Mouse (Mus musculus) cerebellum, adult 8-10 months (tissue): ENCODE measurements around the gene Nek3.

ENCODE experiments used
- DNase-seq: peaks from one replicate; pipeline ENCODE4 v3.0.0; 2022

Gene Nek3

DNA sequence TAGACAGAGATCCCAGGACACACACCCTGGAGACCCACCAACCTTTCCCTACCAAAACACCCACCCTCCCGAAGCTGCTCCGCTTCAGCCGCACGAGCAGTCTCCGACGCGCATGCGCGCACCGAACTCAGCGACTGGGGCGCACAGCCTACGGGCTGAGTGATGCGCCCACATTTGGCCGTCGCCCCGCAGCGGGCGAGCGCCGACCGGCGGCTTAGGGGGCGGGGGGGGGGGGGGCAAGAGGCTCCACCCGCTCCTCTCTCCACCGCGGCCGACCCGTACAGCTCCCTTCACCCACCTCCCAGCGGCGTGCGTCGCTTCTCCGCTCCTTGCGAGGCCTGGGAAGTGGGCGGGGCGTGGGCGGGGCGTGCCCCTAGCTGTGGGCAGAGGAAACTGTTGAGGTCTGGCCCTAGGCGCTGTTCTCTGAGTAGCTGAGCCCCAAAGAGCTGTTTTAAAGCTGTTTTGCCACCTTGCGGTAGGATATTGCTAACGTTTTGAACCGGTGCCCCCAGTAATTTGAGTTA is at the start of gene Nek3:
Gene Nek3, minus strand, starts transcription at position 356 of the 524 bp plus-strand sequence.
- peak; percentile 76 for DNase-seq

DNA sequence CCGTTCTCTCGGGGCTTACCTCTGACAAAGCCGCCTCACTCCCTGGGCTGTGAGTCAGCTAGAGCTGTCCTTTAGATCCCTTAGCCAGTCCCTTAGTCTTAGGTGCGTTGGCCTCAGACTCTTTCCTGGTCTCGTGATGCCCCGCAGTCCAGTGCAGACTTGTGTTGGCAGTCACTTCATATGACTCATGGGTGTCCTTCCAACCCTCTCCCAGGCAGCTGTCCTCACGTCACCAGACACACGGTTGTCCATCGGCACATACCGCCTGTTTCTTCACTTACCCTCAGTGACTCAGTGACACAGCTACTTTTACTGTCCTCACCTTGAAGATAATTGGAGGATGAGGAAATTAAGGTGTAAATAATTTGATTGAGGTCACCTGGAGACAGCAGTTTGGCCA is 48.6 kb upstream of the Nek3 start:
- DNase-seq = no peak

DNA sequence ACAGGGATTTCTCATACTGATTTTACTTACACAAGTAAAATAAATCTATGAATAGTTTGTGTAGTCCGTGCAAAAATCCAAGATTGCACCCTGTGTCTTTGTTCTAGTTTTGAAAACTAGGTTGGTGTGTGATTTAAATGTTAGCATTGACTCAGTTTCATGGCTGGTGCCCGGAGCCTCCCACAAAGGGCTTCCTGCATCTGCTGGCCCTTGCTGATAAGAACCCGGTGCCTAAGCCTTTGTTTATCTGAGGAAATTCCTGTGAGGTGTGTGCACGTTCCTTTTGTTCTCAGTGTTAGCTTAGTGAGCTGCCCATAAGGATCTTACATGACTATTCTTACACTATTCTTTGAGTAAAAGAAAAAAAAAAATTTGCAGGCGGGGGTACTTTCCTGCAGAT is 42.8 kb upstream of the Nek3 start:
- no peak for DNase-seq

DNA sequence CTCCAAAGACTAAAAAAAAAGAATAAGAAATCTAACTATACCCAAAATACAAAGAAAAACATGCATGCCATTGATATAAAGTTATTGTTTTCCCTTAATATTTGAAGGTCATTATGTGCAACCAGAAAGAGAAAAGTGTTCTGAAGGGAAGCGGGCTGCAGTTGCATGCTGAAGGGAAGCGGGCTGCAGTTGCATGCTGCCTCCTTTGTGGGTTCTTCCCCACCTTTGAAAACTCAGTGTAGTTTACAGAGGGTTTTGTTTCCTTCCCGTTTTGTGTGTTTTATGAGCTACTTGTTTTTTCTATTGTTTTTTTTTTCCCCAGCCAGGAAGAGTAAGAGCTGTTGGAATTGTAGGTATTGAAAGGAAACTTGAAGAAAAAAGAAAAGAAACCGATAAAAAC is 41.3 kb upstream of the Nek3 start:
- no peak for DNase-seq

DNA sequence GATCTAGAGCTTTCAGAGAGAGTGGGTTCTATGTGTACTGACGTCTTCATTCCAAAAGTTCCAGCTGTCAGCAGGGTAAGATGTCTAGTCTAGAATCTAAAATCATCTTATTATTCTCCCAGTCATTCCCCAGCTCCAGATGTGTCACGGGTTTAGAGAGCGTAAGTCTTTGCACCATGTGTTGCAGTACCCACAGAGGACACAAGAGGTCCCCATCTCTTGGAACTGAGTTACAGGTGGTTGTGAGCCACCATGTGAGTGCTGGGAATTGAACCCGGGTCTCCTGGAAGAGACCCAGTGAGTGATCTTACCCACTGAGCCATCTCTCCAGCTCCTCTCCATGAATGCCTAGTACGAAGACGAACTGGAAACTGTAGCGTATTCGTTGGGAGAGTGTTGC is 33.2 kb upstream of the Nek3 start:
- no peak for DNase-seq

DNA sequence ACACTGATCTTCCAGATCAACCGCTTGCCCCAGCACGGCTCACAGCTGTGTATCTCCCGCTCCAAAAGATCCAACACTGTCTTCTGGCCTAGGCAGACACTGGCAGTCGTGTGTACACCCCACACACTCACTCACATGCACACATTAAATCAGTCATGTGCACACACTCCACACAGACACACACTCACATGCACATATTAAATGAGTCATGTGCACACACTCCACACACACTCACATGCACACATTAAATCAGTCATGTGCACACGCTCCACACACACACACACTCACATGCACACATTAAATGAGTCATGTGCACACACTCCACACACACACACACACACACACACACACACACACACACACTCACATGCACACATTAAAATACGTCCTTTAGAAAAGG is 31.7 kb upstream of the Nek3 start:
- DNase-seq = no peak

DNA sequence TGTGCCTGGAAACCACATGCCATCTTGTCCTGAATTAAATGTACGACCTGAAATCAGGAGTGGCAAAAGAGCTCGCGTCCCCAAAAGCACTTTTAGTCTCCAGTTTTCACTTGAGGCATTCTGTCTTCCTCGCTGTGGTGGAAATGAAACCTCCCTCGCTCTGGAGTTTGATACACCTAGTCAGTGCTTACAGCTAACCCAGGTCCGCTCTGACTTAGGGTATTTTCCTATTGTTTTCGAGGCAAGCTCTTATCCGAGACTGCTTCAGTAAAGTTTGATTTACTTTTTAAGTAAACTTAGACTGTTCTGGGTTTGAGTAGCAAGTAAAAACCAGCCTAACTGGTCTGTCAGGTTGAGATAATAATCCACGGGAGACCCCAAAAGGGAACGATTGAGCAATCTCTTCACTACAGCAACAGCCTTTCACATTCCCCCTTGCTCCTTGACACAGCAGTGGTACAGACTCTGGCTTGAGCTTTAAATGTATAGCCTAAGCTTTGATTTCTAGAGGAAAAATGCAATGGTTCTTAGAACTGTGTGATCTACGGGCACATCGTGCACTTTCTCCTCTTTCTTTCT is 27.3 kb upstream of the Nek3 start:
- no peak for DNase-seq

DNA sequence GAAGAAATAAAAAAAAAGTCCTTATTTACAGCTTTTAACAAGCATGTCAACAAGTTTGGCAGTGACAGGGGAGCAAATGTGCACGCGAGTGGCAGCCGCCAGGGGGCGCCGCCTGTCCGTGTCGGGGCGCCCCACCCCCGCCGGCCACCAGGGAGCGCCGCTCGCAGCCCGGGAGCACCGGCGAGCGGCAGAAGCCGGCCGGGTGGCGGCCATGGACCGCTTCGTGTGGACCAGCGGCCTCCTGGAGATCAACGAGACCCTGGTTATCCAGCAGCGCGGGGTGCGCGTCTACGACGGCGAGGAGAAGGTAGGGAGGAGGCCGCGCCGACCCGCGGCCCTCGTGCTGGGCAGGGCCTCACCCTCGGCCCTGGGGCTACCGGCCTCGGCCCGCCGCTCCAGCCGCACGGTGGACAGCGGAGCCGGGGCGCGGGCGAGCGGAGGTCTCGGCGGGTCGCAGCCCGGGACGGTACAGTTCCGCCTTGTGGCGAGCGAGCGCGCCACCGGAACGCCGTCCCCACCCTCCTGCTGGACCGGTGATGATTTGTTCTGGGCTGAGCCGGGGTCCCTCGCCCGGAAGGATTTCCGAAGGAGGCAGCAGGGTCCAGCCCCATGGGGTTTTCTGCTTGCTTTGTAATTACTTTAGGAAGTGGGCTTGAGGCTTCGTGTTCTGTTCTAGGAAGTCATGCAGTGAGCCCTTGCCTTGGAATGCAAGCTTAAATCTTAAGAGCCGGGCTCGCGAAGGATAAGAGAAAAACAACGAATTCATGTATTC is 26.6 kb upstream of the Nek3 start, which contains the start of gene Vps36:
Gene Vps36, plus strand, starts transcription at position 150 of the 772 bp plus-strand sequence.
- DNase-seq = peak; percentile 91

DNA sequence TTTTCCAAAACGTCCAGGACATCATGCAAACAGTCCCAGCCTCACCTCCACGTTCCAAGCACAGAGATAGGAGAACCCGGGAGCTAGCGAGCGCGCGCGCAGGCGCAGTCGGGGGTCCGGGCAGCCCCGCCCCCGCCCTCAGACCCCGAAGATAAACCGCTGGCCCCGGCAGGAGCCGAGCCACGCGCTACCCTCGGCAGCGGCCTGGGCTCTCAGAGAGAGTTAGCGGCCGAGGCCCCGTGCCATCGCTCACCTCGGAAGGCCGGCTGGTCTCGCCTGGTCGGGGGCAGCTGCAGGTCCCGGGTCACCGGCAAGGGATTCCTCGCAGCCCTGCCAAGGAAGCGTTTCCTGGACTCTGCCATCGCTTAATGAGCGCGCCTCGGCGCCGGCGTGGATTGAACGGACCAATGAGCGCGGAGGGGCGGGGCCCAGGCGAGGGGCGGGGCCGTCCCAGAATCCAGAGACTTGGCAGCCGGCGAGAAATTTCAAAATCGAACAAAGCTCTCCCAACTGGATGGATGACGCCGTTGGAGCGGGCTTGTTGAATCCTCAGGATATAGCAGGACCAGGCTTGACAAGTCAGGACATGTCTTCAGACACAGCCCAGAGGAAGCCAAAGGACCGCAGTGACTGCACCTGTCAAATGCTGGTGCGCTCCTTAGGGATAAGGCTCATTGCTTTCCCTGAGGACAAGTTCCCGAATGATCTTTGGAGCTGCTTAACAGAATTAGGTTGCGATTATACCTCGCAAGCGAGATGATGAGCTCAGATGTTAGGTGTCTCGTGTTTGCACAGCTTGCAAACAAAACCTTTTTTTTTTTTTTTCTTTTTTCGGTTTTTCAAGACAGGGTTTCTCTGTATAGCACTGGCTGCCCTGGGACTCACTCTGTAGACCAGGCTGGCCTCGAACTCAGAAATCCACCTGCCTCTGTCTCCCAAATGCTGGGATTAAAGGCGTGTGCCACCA is 19.5 kb upstream of the Nek3 start, which contains the start of gene Ckap2:
Gene Ckap2, minus strand, starts transcription at position 389 of the 967 bp plus-strand sequence.
- DNase-seq = peak; percentile 79

DNA sequence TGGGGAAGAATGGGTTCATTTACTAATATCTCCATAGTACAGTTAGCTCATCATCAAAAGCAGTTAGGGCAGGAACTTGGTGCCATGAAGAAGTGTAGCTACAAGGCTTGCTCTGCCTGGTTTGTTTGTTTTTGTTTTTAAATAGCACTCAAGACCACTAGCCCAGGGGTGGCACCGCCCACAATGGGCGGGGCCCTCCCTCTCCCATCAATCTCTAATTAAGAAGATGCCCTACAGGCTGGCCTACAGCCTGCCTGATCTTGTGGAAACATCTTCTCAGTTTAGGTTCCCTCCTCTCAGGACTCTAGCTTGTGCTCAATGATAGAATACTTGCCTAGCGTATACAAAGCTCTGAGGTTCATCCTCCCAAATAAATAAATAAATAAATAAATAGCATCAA is 18.6 kb upstream of the Nek3 start:
- no peak for DNase-seq

DNA sequence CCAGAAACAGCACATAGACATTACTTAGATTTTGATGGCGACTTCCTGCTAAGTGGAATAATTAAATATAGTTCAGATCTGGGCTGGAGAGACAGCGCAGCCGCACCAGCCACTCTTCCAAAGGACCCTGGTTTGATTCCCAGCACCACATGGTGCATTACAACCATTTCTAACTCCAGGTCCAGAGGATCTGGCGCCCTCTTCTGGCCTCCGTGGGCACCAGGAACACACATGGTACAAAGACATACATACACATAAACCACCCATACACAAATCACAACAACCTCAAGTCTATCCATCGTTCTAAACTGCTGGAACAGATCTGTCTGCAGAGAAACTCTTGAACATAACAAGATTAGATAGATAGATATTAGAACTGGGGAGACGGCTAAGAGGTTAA is 9.7 kb upstream of the Nek3 start:
- no peak for DNase-seq

DNA sequence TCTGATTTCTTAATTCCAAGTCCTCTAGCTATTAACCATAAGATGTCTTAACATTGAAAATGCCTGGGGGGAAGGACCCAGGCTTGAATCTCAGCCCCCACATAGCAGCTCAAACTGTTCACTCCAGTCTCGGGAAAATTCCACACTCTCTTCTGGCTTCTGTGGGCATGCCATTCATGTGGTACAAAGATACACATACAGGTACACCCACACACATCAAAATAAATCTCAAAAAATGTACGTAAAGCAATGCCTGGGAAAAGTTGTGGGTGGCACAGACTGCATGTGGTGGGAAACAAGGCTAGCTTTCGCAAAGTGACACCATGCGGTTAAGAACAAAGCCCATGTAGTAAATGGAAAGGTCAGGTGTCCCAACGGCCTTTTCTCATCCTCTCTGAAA is 2.9 kb upstream of the Nek3 start:
- no peak for DNase-seq

DNA sequence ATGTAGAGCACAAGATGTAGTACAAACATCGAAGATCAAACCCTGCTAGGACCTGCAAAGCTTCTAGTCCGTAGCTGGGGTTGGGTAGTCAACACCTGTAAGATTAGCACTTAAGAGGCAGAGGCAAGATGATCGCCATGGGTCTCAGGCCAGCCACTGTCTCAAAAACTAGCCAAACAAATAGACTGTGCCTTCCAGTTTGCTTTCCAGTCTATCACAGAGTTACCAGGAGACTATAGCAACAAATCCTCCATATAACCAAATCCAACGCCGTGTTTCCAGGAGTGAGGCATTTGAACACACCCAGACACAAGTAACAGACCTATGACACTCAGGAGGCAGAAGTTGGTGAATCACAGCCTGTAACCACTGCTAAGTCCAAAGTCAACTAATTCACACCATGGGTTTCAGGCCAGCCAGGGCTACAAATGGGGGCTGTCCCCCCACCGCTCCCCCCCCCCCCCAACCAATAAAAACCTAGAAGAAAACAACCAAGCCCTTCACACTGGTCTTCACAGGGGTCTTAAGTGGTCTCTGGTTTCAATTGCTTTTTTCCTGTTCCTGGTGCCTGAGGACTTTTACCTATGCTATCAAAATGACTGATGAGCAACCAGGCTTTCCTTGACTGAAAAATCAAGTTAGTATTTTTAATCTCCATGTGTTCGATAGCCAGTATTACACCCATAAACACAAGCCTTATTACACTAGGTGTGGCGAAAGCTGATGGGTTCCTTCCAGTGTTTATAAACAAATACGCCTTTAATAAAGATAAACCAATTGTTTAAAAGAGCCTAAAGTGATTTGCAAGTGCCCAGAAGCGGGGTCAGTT is 770 bp downstream of the Nek3 start:
- DNase-seq = no peak

DNA sequence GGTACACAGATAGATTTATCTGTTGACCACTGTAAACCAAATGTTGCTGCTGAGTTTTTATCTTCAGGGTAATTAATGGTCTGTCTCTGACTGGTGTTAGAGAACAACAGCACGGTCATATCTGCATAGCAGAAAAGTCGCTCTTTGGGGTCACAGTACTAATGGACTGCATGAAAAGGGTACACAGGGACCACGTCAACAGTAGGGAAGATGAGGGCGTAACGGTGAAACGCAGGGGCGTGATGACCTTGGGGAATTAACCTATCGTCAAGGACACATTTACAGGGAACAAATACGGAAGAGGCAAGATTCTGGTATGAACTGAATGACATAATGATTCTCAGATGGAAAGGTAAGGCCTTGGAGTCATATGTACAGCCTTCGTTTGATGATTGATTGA is 1.8 kb downstream of the Nek3 start:
- no peak for DNase-seq

DNA sequence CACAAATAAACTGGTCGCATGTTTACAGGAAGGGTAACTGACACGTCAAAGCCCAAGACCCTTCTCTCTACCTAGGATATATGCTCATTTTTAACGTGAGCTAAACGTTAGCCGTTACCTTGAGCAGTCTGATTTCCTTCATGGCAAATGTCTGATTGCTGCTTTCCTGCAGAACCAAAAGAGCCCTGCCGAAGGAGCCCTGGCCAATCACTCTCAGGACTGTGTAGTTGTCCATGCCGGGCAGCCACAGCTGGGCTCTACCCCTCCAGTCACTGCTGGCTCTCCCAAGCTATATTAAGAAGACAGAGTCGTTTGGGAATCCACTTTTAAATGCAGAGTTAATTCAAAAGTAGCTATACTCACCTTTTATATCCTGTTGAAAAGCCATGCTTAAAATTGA is 4.0 kb downstream of the Nek3 start:
- DNase-seq = no peak

DNA sequence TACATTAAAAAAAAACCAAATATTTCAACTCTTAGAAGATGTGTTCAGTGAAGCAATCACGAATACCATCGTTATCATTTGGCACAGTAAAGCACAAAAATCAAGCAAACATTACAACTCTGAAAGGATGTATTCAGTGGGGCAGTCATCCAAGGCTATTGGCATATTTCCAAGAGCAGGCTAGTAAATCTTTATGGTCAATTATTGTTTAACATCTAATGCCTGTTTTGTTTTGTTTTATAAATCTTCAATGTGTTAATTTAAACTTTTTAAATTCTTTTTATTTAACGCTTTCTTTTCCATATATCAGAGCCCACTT is 15.9 kb downstream of the Nek3 start:
- no peak for DNase-seq

DNA sequence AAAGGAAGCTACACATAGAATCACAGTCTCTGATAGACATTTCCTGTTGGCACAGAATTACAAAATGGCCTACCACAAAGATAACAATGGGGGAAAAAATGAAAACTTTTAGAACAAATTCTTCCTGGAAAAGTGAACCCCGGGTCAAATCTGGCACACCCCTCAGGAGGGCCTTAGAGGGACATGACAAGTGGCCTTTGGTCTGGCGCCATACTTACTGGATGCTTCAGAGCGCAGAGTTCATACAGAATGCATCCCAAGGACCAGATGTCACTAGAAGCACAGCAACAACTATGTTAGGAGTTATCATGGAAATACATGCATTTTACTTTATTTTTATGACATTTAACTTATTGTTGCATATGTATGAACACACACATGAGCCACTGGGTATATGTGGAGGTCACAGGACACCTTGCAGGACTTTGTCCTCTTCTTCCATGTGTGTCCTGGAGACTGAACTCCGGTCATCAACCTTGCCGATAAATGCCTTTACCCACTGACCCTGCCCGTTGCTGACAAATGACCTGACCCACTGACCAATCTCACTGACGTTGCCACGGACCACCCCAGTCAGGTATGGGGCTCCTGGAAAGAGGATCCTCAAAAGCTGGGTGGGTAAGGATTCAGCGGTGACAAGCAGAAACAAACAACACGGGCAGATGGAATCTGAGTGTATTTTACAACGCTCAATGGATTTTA is 16.4 kb downstream of the Nek3 start:
- DNase-seq = no peak

DNA sequence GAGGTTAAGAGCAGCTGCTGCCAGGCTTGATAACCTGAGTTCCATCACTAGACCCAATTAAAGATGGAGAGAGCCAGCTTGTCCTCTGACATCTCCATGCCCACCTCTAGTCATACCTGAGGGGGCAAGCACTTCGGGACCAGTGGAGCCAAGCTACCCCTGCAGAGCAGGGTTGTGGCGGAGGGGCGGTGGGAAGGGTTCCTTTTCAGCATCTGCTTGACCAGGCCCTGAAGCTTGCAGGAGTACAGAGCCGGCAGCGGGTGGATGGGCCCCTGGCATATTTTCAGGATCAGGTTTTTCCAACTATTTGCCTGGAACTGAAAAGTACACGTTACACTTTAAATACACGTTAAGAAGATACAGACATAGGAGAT is 17.9 kb downstream of the Nek3 start:
- DNase-seq = no peak

DNA sequence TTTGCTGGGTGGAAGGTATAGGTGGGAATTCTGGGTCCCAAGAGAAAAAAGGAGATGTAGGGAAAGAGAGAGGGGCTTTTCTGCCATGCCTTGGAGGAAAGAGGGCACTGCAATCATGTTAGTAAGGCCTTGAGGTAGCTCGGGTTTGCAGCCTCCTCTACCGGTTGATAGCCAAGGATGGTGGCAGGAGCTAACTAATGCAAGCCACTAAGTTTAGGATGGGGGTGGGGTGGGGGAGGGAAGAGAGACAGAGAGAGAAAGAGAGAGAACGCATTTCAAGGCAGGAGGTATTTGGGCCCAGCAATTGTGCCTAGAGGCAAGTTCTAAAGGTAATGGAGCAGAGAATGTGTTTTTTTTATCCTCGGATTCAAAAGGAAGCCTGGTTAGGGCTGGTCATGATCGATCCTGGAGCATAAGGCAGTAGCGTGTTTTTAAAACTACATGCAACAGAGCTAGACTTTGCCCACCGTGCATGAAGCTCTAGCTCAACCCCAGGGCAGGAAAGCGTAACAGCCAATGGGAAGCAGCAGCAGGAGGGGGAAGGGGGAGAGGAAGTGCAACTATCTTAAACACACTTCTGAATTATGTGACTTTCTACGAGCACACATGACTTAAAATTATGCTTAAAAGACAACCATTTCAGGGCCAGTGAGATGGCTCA is 18.4 kb downstream of the Nek3 start:
- DNase-seq = no peak

DNA sequence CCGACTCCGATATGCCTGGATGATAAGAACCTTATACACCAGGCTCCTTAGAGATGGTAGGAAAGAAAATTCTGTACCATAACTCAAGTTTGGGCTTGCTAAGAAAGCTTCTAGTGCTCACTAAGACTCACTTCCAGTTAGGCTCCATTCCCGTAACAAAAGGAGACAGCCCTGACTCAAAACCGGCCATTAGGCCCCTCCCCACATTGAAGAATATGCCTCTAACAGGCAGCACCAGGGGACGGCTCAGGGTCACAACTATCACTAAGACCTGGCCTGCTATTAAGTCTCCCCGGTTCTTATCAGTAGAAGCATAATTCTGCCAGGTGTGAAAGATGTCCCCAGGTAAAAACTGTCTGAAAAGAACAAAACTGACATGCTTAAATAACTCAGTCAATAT is 20.4 kb downstream of the Nek3 start:
- DNase-seq = no peak

DNA sequence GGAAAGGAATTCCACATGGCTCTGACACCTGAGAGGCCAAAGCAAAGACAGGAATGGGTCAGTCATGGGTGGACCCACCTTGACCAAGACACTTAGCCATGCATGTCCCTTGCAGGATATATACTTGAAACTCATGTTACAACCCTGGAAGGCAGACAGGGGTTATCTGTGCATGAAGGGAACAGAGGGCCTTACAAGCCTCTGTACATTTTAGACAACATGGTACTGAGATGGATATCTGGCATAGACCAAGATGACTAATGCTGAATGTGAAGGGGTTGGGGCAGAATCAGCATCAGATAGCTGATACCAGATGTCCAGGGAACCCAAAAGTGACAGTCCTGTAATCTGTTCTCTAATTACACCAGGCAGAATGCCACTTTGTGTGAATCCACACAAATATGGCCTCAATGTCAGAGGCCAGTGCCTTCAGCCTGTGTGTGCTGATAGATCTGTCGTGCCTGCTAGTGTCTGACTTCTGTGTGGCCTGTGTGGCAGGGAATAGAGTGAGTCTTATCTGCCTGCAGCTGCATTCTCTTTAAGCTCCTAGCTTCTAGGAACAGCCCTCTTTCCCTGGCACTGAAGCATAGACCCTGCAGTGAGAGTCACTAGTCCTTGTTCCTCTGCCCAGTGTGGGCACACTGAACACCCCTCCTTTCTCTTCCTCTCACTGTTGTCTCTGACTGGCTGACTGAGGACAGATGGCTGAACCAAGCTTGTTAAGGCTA is 22.3 kb downstream of the Nek3 start:
- no peak for DNase-seq
